Mouse (Mus musculus): Measurements from ENCODE around the gene Fam122a.

DNA sequence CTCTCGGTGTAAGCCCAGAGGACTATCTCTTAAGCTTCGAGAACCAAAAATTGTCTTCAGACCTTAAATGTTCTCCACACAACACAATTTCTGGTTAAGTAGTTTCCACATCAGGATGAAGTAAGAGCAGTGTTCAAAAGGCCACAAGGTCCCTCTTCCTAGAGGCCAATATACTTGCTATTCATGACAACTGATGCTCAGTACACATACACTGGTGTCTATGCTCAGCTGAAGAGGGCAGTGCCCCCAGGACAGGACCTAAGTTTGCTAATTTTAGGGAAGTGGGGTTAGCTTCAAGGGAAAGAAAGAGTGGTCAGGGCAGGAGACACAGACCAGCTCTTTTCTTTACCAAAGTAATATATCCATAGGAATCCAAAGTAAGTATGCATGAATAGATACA lies 45.8 kb downstream of the Fam122a start:
- no peak for TF ChIP-seq CTCF (IDR thresholded peaks at IDR 0.05; ENCODE audit: low read depth, low read length)
- no peak for TF ChIP-seq TAL1 (conservative IDR thresholded peaks at IDR 0.05; ENCODE audit: low read depth, low read length)
- no peak for TF ChIP-seq POLR2AphosphoS5 (IDR thresholded peaks at IDR 0.05; ENCODE audit: insufficient replicate concordance, low read depth, low read length)
- TF ChIP-seq GATA1 (IDR thresholded peaks at IDR 0.05; ENCODE audit: borderline replicate concordance, low read length) = no peak
